Mouse (Mus musculus) Patski (cell line): ENCODE results near the gene Tdp1. TPM values are rescaled to one million over a fixed set of nuclear protein-coding genes. Genes with fewer than 3 reads are reported as not detected.

Experiments
- ATAC-seq: fragments of 100-300 bp; one replicate; pipeline ENCODE4 v1.8.0; 2021
- CTCF ChIA-PET: fragments of 350-600 bp; sonication (Branson Sonifier 250); formaldehyde crosslinking; loops from one replicate; lab custom pipeline; 2022; ENCODE audit warnings: inconsistent platforms; lab: Charles Lee
- POLR2A ChIA-PET: fragments of 350-600 bp; sonication (Branson Sonifier 250); formaldehyde crosslinking; loops from one replicate; lab custom pipeline; 2022; ENCODE audit warnings: antibody characterized with exemption, inconsistent platforms; lab: Charles Lee
- DNase-seq: peaks from one replicate; pipeline ENCODE4 v3.0.0-alpha.2; 2011; ENCODE audit warnings: low read depth, low spot score
- H3K27me3 ChIP-seq: fragments of 371-371 bp; one replicate; pipeline ENCODE4 v1.5.1; 2021
- CTCF ChIP-seq: fragments of 100-300 bp; IDR thresholded peaks from one replicate; pipeline ENCODE4 v1.5.1; 2021
- in situ Hi-C: fragments of 300-500 bp; cut with MboI; formaldehyde crosslinking; loops from 3 replicates; pipeline ENCODE4 v1.11.1; 2018; ENCODE audit warnings: low pct_unique_long_range_greater_than_20kb, mixed read lengths
- polyA plus RNA-seq: library from polyadenylated mRNA; unstranded; gene quantifications from one replicate; pipeline ENCODE4 v1.2.3, GENCODE M21; 2021

Tdp1 gene
- 17.0 TPM for polyA plus RNA-seq

DNA sequence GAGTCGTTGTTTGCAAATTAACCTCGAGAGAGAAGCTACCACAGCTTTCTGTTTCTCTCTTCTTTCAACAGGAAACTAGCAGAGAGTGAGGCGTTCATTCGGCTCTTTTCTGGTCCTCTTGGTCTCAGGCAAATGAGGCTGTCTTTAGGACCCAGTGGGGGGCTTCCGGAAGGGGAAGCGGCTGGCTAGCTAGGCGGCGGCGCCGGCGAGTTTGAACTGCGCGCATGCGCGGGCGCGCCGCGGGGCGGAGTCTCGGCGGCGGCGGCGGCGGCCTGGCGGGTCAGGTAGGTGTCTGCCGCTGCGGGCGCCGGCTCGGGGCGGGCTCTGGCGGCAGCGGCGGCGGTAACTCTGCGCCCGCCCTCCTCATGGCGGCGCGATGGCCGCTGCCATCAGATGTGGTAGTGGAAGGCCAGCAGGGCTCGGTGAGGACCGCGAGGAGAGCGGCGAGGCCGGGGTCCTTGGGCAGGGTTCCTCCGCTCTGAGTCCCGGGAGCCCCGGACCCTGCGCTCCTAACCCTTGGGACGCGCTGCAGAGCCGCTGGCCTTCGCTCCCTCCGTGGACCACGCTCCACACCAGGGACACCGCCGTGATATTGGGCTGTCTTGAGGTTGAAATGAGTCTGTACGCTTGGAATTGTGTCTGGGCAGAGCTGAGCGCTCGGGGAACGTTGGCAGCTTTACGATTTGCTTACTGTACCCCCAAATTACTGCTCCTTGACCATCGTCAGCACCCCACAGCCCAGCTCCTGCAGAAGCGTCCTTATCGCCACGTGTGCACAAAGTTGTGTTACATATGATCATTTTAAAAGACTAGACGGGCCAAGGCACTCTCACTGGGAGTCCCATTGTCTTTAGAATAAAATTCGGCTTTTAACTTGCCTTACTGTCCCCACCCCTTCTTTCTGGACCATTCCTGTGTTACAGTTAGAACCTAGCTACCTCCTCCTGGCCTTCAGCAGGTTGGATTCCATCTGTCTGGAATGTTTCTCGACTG, at the start of gene Tdp1, which contains the start of gene Efcab11:
Gene Tdp1 (plus strand): TSS at position 249 of the 993 bp plus-strand sequence.
Gene Efcab11 (minus strand): TSS at position 171 of the 993 bp plus-strand sequence.
- in situ Hi-C loops = no loop called here
- POLR2A ChIA-PET = no interaction called here

DNA sequence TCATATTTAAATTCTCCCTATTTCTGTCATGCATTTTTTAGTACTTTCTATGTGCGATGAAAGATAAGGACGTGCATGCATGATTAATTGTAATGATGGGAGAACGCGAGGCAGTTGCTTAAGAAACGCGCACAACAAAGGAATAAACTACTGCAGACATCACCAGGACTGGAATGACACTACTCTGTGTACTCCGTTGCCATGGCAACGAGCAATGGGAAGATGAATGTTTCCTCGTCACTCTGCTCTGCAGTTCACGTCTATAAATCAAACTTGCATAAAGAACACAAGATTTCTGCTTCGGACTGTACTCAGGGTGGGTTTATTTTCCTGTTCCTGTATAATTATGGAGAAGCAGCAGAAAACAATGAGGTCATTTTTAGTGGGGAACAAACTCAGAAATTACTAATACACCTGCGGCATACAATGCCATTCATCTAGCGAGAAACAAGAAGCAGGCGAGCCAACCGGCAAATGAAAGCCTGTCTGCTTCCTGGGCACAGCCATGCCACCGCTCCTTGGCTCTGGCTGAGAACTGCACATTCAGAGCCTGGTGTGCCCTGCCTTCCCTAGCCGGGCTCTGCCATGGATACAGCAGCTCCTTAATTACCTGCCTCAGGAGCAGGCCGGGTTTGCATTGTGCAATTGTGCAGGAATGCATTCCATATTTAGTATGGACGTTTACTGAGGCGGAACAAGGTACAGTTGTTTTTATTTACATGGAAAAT, 47.7 kb upstream of the Tdp1 start:
- H3K27me3 ChIP-seq = no peaks in the 10 kb centered on the region
- DNase-seq (no peak), ATAC-seq (no peak)
- POLR2A ChIA-PET = no interaction called here
- CTCF ChIA-PET = no interaction called here
- TF ChIP-seq CTCF = no peak
- in situ Hi-C loops = loop anchor here (5.0 kb wide), 1 partner anchor 749 kb away; no protein-coding TSS in a partner anchor

More for the DNA sequence above, at the start of gene Tdp1, which contains the start of gene Efcab11:
- ATAC-seq = peak; percentile 90
- TF ChIP-seq CTCF = peak; percentile 28
- DNase-seq = peak; percentile 60
- CTCF ChIA-PET = interaction anchor here (1.2 to 1.9 kb wide), 3 partner anchors 11 to 78 kb away, joined by 3 to 4 read pairs (median 3); no protein-coding TSS in a partner anchor
- no peaks in the 10 kb centered on the region for H3K27me3 ChIP-seq

DNA sequence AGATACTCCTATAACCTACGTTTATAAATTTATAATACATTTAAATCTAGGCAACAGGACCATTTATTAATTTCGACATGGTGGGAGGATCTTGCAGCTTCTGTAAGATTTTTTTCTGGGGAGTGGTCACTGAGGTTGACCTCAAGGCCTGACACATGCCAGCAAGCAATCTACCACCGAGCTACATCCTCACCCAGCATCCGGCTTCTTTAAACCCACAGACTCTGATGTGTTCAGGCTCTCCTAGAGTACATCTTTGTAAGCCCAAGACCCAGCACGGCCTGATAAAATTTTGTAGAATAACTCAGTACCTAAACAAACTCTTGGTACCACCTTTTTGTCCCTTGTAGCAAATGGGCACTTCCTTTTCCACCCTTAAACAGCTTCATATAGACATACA, 46.8 kb upstream of the Tdp1 start:
- in situ Hi-C loops = loop anchor here (5.0 kb wide), 1 partner anchor 750 kb away; no protein-coding TSS in a partner anchor
- ChIA-PET CTCF (no interaction called here), POLR2A (no interaction called here)
- no peak for ATAC-seq
- H3K27me3 ChIP-seq = no peaks in the 10 kb centered on the region
- no peak for TF ChIP-seq CTCF
- no peak for DNase-seq

DNA sequence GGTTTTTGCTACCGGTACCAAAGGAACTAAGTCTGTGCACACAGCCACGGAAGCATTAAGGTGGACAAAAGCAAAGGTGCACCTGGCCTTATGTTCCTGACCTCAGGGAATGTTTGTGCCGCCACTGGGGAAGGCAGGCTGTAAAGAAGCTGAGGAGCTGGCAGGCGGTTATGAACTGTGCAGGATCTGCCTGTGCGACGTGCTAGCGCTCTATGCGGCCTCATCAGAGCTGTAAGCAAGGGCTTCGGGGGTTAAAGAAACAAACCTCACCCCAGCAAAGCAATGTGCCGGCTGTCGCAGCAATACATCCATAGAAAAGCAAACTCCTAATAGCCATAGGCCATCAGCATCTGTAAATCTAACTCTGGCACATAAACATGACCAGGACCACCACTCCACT, 46.2 kb upstream of the Tdp1 start:
- H3K27me3 ChIP-seq = no peaks in the 10 kb centered on the region
- no peak for TF ChIP-seq CTCF
- ChIA-PET CTCF (no interaction called here), POLR2A (no interaction called here)
- in situ Hi-C loops = loop anchor here (5.0 kb wide), 1 partner anchor 751 kb away; no protein-coding TSS in a partner anchor
- DNase-seq = no peak
- no peak for ATAC-seq

DNA sequence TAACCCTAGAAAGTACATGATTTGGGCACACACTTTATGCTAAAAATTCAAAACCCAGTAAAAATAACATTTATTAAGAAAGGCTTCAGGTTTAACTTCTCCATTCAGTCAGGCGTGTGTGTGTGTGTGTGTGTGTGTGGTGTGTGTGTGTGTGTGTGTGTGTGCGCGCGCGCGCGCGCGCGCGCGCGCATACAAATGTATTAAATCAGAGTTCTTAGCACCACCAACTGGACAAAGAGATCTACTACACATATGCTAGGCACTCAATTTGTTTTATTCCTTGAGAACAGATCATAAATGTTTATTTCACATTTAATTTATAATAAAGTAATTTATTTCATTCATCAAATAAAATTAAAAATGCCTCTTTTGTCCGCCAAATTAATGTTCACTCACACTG, 45.6 kb upstream of the Tdp1 start:
- TF ChIP-seq CTCF = peak; percentile 33
- POLR2A ChIA-PET = no interaction called here
- no peaks in the 10 kb centered on the region for H3K27me3 ChIP-seq
- ATAC-seq = no peak
- in situ Hi-C loops = loop anchor here (5.0 kb wide), 1 partner anchor 751 kb away; no protein-coding TSS in a partner anchor
- DNase-seq = no peak
- CTCF ChIA-PET = no interaction called here

DNA sequence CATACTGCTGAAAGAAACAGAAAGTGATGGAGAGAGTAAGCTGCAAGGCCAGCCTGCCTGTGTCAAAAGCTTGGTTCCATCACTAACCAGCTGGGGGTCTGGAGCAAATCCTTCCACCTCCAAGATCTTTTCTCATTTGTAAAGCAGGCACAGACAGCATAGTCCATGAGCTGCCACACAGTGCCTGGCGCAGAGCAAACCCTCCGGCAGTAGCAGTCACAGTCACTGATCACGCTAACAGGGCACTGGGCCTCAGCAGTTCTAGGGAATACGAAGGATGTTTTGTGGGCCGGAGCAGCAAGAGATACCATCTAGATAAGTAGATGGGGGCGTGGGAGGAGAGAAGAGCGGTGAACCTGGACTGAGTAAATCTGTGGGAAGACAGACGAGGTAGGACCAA, 39.4 kb upstream of the Tdp1 start:
- no peaks in the 10 kb centered on the region for H3K27me3 ChIP-seq
- POLR2A ChIA-PET = no interaction called here
- in situ Hi-C loops = no loop called here
- no peak for DNase-seq
- TF ChIP-seq CTCF = no peak
- CTCF ChIA-PET = interaction anchor here (1.0 to 1.7 kb wide), 3 partner anchors 9 to 128 kb away, joined by 3 to 4 read pairs (median 3); no protein-coding TSS in a partner anchor
- ATAC-seq = no peak

DNA sequence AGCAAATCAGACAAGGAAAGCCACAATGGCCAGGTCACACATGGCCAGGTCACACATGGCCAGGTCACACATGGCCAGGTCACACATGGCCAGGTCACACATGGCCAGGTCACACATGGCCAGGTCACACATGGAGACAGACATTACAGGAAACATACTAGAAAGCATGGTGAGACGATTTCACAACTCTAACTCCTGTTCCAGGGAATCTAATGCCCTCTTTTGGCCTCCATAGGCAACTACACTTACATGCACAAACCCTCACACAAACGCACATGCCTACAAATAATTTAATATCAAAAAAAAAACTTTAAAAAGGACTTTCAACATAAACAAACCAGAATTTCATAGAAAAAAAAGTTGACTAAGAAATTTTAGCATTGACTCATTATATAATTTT, 34.3 kb upstream of the Tdp1 start:
- no peak for TF ChIP-seq CTCF

DNA sequence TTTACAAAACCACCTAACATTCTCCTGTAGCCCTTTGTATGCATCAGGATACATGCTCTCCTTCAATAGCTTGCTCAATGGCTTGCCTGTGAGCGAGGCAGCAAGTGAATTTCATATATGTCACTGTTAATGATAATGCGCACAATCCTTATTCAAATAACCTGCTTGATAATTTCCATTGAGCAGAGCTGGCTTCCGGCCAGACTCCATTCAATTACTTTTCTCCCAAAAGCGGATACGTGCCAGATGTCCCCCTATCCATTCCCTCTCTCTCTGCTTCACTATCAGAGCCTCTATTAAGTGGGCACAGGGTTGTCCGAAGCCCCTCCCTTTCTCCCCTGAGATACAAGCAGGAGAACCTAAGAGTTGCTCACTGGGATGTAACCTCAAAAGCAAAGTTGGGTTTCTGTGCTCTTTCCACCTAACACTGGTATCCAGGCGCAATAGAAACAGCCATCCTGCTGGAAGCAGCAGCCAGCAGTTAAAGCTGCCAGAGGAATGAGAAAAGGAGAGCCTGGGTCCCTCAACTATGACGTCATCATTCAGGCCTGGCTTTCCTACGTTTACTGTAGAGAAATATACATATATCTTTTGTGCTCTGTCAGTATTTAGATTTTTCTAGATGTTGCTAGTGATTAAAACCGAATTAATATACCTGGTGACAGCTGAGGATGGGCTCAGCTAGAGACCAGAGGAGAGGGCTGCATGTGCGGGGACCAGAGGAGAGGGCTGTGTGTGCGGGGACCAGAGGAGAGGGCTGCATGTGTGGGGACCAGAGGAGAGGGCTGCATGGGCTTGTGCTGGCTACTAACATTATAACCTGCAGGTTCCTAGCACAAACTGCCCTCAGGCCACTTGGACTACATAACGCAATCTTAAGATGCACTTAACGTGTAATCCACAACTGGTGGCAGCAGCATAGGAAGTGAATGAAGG, 30.7 kb upstream of the Tdp1 start:
- CTCF ChIA-PET = interaction anchor here (1.2 kb wide), 1 partner anchor 8 kb away, joined by 3 read pairs; no protein-coding TSS in a partner anchor

More for the DNA sequence above, 34.3 kb upstream of the Tdp1 start:
- DNase-seq (no peak), ATAC-seq (no peak)
- ChIA-PET POLR2A (no interaction called here), CTCF (interaction anchor here (1.7 kb wide), 1 partner anchor 24 kb away, joined by 4 read pairs; no protein-coding TSS in a partner anchor)
- in situ Hi-C loops = no loop called here
- H3K27me3 ChIP-seq = no peaks in the 10 kb centered on the region

DNA sequence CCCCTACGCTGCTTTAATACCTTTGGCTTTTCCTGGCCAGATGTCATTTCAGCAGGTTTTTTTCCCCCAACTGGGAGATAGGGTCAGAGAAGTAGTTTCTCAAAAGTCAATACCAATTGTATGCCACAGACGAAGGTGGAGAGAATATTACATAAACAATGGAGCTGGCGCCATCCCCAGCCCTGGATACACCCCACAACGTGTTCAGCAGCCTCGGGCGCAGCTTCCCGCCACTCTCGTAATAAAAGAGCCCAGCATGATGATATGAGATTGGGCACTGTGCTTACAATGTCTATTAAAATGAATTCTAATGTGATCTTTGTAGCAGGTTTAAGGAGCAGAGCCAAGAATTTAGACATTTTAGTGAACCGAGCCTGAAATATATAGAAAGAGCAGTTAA, 28.3 kb upstream of the Tdp1 start:
- POLR2A ChIA-PET = no interaction called here
- CTCF ChIA-PET = no interaction called here
- TF ChIP-seq CTCF = no peak

More for the DNA sequence above, 30.7 kb upstream of the Tdp1 start:
- H3K27me3 ChIP-seq = no peaks in the 10 kb centered on the region
- TF ChIP-seq CTCF = no peak
- DNase-seq = no peak
- in situ Hi-C loops = no loop called here
- ATAC-seq = no peak
- POLR2A ChIA-PET = no interaction called here

DNA sequence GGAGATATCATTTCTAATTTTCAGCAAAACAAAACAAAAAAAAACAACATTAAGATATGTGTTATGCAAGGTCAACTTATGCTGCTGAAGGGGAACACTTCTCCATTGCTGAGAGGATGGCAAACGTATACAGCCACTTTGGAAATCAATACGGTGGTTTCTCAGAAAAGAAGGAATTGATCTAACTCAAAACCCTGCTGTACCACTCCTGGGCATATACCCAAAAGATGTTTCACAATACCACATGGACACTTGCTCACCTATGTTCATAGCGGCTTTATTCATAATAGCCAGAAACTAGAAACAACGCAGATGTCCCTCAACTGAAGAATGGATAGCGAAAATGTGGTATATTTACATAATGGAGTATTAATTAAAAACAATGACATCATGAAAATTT, 25.7 kb upstream of the Tdp1 start:
- no peaks in the 10 kb centered on the region for H3K27me3 ChIP-seq
- ATAC-seq (no peak), DNase-seq (no peak)
- ChIA-PET CTCF (no interaction called here), POLR2A (no interaction called here)
- no peak for TF ChIP-seq CTCF
- in situ Hi-C loops = no loop called here

More for the DNA sequence above, 28.3 kb upstream of the Tdp1 start:
- no peak for DNase-seq
- H3K27me3 ChIP-seq = no peaks in the 10 kb centered on the region
- in situ Hi-C loops = no loop called here
- no peak for ATAC-seq
